Mouse (Mus musculus): ENCODE measurements around the gene Cmip. TPM values are rescaled to one million over a fixed set of nuclear protein-coding genes. Genes with fewer than 3 reads are reported as not detected.

Cmip gene
- polyA plus RNA-seq, 2 experiments = 27.1 to 39.7 TPM

DNA sequence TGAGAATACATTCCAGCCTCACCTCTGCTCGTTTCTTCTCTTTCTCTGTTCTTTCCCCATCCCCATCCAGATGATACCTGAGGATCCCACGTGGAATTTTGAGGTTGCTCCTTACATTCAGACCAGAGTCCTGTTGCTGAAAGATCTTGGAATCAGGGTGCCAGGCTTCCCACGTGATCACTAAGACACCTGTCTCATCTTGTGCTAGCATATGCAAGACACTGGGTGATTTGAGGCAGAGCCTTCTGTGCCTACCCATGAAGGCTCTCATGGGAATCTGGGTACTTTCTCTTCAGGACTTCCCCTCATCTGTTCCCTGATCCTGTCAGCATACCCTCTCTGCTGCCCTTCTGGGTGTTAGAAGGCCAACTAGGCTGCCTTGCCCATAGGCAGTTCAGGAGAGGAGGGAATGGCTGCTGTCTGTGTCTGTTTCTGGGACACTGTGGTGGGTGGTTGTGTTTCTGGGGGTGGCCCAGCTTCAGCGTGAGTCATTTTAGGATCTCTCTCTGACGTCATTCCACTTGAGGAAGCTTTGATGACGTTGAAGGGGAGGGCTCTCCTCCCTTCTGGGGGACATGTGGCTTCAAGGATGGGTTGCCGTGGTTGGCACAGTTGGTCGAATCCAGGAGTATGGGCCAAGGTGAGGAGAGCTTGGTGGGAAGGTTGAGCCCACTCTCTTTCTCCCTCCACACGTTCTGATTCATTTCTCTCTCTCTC, 28.1 kb downstream of the Cmip start:
- TF ChIP-seq POLR2A (IDR thresholded peaks at IDR 0.05; ENCODE audit: borderline replicate concordance, extremely low read depth, insufficient read depth, insufficient read length) = no peak
- H3K9me3 ChIP-seq (ENCODE audit: control insufficient read depth, low read length) = no peaks in the 10 kb centered on the region
- H3K4me2 ChIP-seq (replicated peaks; ENCODE audit: low read depth, low read length, severe bottlenecking) = no peak overlapping the region
- no peak overlapping the region for H3K9ac ChIP-seq (ENCODE audit: low read depth, low read length, severe bottlenecking)
- peaks cover 3% of the 10 kb centered on the region; the same call in 1 of the 2 replicates for H3K4me1 ChIP-seq (ENCODE audit: control insufficient read depth, insufficient read depth, low read length)
- H3K27me3 ChIP-seq (ENCODE audit: control insufficient read depth, insufficient read depth, low read length) = no peaks in the 10 kb centered on the region
- DNase-seq (ENCODE audit: low spot score) (no peak), ATAC-seq (ENCODE audit: low FRiP score, low read depth) (no peak)
- no peak overlapping the region for H3K4me3 ChIP-seq (replicated peaks; ENCODE audit: low read length)
- peaks cover 5% of the 10 kb centered on the region; the same call in 1 of the 2 replicates for H3K36me3 ChIP-seq (ENCODE audit: control insufficient read depth, insufficient read depth, low read length)
- WGBS = 85% methylated on average over 9 of the region's 9 CpGs
- no peak overlapping the region for H3K27ac ChIP-seq (replicated peaks; ENCODE audit: low read depth, low read length)

DNA sequence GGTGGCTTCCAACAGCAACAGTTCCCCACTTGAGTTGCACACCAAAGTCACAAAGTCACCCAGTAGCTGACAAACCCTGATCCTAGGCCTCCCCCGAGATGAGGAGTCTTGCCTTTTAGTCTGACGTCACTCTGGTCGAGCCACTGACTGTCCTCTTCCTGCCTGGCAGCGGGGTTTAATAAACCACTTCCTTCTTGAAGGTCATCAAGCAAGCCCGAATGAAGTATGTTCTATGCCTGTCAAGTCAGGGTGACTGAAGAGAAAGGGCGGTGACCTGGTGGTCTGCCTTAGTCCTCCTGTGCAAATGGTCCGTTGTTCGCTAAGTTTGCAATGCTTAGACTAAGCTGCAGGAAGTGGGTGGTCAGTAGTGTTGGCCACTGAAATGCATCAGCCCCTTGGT, 31.1 kb downstream of the Cmip start:
- Histone ChIP-seq H3K4me2 (replicated peaks; ENCODE audit: low read depth, low read length, severe bottlenecking) (no peak overlapping the region), H3K4me3 (replicated peaks; ENCODE audit: low read length) (no peak overlapping the region), H3K9me3 (ENCODE audit: control insufficient read depth, low read length) (no peaks in the 10 kb centered on the region), H3K9ac (ENCODE audit: low read depth, low read length, severe bottlenecking) (no peak overlapping the region), H3K27ac (replicated peaks; ENCODE audit: low read depth, low read length) (no peak overlapping the region), H3K27me3 (ENCODE audit: control insufficient read depth, insufficient read depth, low read length) (no peaks in the 10 kb centered on the region), H3K36me3 (ENCODE audit: control insufficient read depth, insufficient read depth, low read length) (peaks cover 5% of the 10 kb centered on the region; the same call in 1 of the 2 replicates), H3K4me1 (ENCODE audit: control insufficient read depth, insufficient read depth, low read length) (peaks cover 12% of the 10 kb centered on the region; the same call in 1 of the 2 replicates)
- TF ChIP-seq POLR2A (IDR thresholded peaks at IDR 0.05; ENCODE audit: borderline replicate concordance, extremely low read depth, insufficient read depth, insufficient read length) = no peak
- 74% methylated on average over 8 of the region's 8 CpGs for WGBS
- DNase-seq (ENCODE audit: low spot score) (no peak), ATAC-seq (ENCODE audit: low FRiP score, low read depth) (no peak)

DNA sequence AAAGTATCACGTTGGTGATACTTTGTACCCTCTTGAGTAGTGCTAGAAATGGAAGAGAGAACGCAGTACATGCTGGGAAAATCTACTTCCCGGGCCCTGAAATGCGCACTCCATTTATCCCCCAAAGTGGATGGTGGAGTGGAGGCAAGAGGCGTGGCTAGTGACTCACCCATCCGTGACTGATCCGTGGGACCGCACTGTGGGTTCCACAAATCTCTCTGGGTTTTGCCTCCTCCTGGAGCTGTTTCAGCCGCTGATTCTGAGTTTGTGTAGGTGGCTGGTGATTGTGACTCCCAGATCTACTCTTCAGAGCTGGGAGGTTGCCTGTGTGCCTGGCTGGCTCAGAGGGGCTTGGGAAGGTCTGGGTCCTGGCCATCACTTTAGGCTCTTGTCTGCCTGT, 32.2 kb downstream of the Cmip start:
- Histone ChIP-seq H3K4me2 (replicated peaks; ENCODE audit: low read depth, low read length, severe bottlenecking) (no peak overlapping the region), H3K9ac (ENCODE audit: low read depth, low read length, severe bottlenecking) (no peak overlapping the region), H3K27me3 (ENCODE audit: control insufficient read depth, insufficient read depth, low read length) (no peaks in the 10 kb centered on the region), H3K36me3 (ENCODE audit: control insufficient read depth, insufficient read depth, low read length) (peaks cover 5% of the 10 kb centered on the region; the same call in 1 of the 2 replicates), H3K4me1 (ENCODE audit: control insufficient read depth, insufficient read depth, low read length) (peaks cover 12% of the 10 kb centered on the region; the same call in 1 of the 2 replicates), H3K27ac (replicated peaks; ENCODE audit: low read depth, low read length) (no peak overlapping the region), H3K9me3 (ENCODE audit: control insufficient read depth, low read length) (no peaks in the 10 kb centered on the region), H3K4me3 (replicated peaks; ENCODE audit: low read length) (no peak overlapping the region)
- no peak for ATAC-seq (ENCODE audit: low FRiP score, low read depth)
- DNase-seq (ENCODE audit: low spot score) = no peak
- WGBS = 90% methylated on average over 9 of the region's 9 CpGs
- no peak for TF ChIP-seq POLR2A (IDR thresholded peaks at IDR 0.05; ENCODE audit: borderline replicate concordance, extremely low read depth, insufficient read depth, insufficient read length)

DNA sequence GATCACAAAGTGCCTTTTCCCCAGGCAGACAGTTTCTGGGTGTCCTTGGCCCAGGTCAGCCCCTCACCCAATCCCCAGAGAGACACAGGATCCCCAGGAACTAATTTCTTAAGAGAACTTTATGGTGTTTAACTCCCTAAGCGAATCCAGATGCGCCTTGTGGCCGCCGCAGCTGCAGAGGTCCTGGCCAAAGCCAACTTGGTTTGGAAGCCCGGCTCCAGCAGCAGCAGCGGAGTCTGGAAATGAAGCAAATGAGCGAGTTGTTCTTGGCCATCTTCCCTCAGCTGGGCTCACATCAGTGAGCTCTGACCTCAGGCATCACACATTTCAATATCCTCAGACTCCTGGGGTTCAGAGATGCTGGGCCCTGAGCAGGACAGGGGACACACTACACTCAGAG, 33.6 kb downstream of the Cmip start:
- peaks cover 16% of the 10 kb centered on the region; the same call in 1 of the 2 replicates for H3K4me1 ChIP-seq (ENCODE audit: control insufficient read depth, insufficient read depth, low read length)
- DNase-seq (ENCODE audit: low spot score) (peak; percentile 22), ATAC-seq (ENCODE audit: low FRiP score, low read depth) (no peak; the same call in 1 of the 2 replicates)
- H3K27me3 ChIP-seq (ENCODE audit: control insufficient read depth, insufficient read depth, low read length) = no peaks in the 10 kb centered on the region
- TF ChIP-seq POLR2A (IDR thresholded peaks at IDR 0.05; ENCODE audit: borderline replicate concordance, extremely low read depth, insufficient read depth, insufficient read length) = no peak
- no peak overlapping the region for H3K9ac ChIP-seq (ENCODE audit: low read depth, low read length, severe bottlenecking)
- WGBS = 25% methylated on average over 7 of the region's 7 CpGs
- H3K27ac ChIP-seq (replicated peaks; ENCODE audit: low read depth, low read length) = 0 out of 2 replicates have a peak overlapping the region, but pooled peaks have one; percentile 26
- no peaks in the 10 kb centered on the region for H3K9me3 ChIP-seq (ENCODE audit: control insufficient read depth, low read length)
- no peak overlapping the region for H3K4me3 ChIP-seq (replicated peaks; ENCODE audit: low read length)
- H3K36me3 ChIP-seq (ENCODE audit: control insufficient read depth, insufficient read depth, low read length) = peaks cover 5% of the 10 kb centered on the region; the same call in 1 of the 2 replicates
- H3K4me2 ChIP-seq (replicated peaks; ENCODE audit: low read depth, low read length, severe bottlenecking) = no peak overlapping the region

DNA sequence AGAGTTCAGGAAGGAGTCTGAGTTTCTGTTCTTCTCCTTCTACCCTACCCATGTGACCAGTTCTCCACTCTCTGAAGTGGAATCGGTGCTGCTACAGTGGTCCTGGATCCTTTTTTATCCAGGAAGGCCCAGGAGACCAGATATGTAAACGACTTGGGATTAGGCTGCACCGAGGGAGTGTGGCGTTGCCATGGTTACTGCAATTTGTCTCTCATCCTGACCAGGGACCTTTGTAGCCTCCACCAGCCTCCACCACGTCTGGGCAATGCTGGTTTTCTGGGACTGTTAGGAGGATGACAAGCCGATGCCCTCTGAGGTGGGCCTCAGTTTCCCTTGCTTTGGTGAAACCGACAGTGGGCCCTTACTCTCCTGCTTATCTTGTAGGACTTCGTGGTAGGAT, 35.4 kb downstream of the Cmip start:
- Histone ChIP-seq H3K4me1 (ENCODE audit: control insufficient read depth, insufficient read depth, low read length) (peaks cover 16% of the 10 kb centered on the region; the same call in 1 of the 2 replicates), H3K27me3 (ENCODE audit: control insufficient read depth, insufficient read depth, low read length) (no peaks in the 10 kb centered on the region), H3K9me3 (ENCODE audit: control insufficient read depth, low read length) (no peaks in the 10 kb centered on the region), H3K27ac (replicated peaks; ENCODE audit: low read depth, low read length) (no peak overlapping the region), H3K4me3 (replicated peaks; ENCODE audit: low read length) (no peak overlapping the region), H3K9ac (ENCODE audit: low read depth, low read length, severe bottlenecking) (no peak overlapping the region), H3K4me2 (replicated peaks; ENCODE audit: low read depth, low read length, severe bottlenecking) (no peak overlapping the region), H3K36me3 (ENCODE audit: control insufficient read depth, insufficient read depth, low read length) (no peaks in the 10 kb centered on the region)
- DNase-seq (ENCODE audit: low spot score) = no peak
- no peak for ATAC-seq (ENCODE audit: low FRiP score, low read depth)
- TF ChIP-seq POLR2A (IDR thresholded peaks at IDR 0.05; ENCODE audit: borderline replicate concordance, extremely low read depth, insufficient read depth, insufficient read length) = no peak
- 44% methylated on average over 8 of the region's 8 CpGs for WGBS
